Comparison of ENCODE assay signal across 8 mouse cellular contexts in genomic region chr11:105312972-105313632, GRCm38 (mm10). TPM values are rescaled to one million over a fixed set of nuclear protein-coding genes. Genes with fewer than 3 reads are reported as not detected.
A peak's percentile ranks its signal among the peaks of the same experiment; 100 is the strongest.
DNase-seq lines count a peak whose midpoint lies in the region; ATAC-seq and TF ChIP-seq lines count a peak whose summit lies in the region.

No protein-coding gene starts in this region.

- peak; percentile 18 for ATAC-seq in frontal cortex, adult (ENCODE audit: low TSS enrichment)
- peak; percentile 18; the same call in 1 of the 2 replicates for ATAC-seq in forebrain, postnatal 0 days
- ATAC-seq in limb, embryonic 13.5 days (ENCODE audit: low FRiP score, low read depth), result peak; percentile 60
- no peak for ATAC-seq in neural tube, embryonic 15.5 days (ENCODE audit: low FRiP score)

- no peak overlapping the region for H3K9ac ChIP-seq in forebrain, postnatal 0 days
- peak overlapping the region; percentile 46; the same call in 1 of the 2 replicates for H3K9ac ChIP-seq in limb, embryonic 13.5 days
- no peak overlapping the region for H3K9ac ChIP-seq in neural tube, embryonic 15.5 days (replicated peaks)

- peak overlapping the region; percentile 66; the same call in 1 of the 2 replicates for H3K27ac ChIP-seq in forebrain, postnatal 0 days (ENCODE audit: low read depth, low read length)
- H3K27ac ChIP-seq in hindbrain, embryonic 10.5 days, result peak overlapping the region; percentile 80
- peak overlapping the region; percentile 82 for H3K27ac ChIP-seq in limb, embryonic 13.5 days
- peak overlapping the region; percentile 54; the same call in 1 of the 2 replicates for H3K27ac ChIP-seq in neural tube, embryonic 15.5 days (replicated peaks)

- no peak for DNase-seq in frontal cortex, postnatal 25 days (ENCODE audit: low spot score in 2 of 2)
- no peak for DNase-seq in forebrain, postnatal 0 days
- peak; percentile 71 for DNase-seq in hindbrain, embryonic 10.5 days (ENCODE audit: low spot score)
- no peak for DNase-seq in right cerebral cortex, postnatal 36 days (ENCODE audit: low spot score in 2 of 2)
- DNase-seq in right cerebral cortex, postnatal 14 days, result no peak

- peaks cover 5% of the 10 kb centered on the region for H3K4me1 ChIP-seq in forebrain, postnatal 0 days (ENCODE audit: insufficient read depth)
- H3K4me1 ChIP-seq in hindbrain, embryonic 10.5 days (replicated peaks), result peaks cover 60% of the 10 kb centered on the region
- peaks cover 62% of the 10 kb centered on the region for H3K4me1 ChIP-seq in limb, embryonic 13.5 days
- peaks cover 31% of the 10 kb centered on the region for H3K4me1 ChIP-seq in neural tube, embryonic 15.5 days

- H3K4me2 ChIP-seq in forebrain, postnatal 0 days (ENCODE audit: low read depth), result no peak overlapping the region
- peak overlapping the region; percentile 16 for H3K4me2 ChIP-seq in limb, embryonic 13.5 days (replicated peaks)
- H3K4me2 ChIP-seq in neural tube, embryonic 15.5 days, result no peak overlapping the region

- H3K27me3 ChIP-seq in forebrain, postnatal 0 days (ENCODE audit: insufficient read depth, low read length), result no peaks in the 10 kb centered on the region
- H3K27me3 ChIP-seq in hindbrain, embryonic 10.5 days (ENCODE audit: insufficient read depth, poor library complexity, severe bottlenecking), result no peaks in the 10 kb centered on the region
- H3K27me3 ChIP-seq in limb, embryonic 13.5 days, result no peaks in the 10 kb centered on the region
- H3K27me3 ChIP-seq in neural tube, embryonic 15.5 days (replicated peaks), result no peaks in the 10 kb centered on the region

- no peaks in the 10 kb centered on the region for H3K9me3 ChIP-seq in forebrain, postnatal 0 days (ENCODE audit: low read length)
- H3K9me3 ChIP-seq in hindbrain, embryonic 10.5 days, result no peaks in the 10 kb centered on the region
- no peaks in the 10 kb centered on the region for H3K9me3 ChIP-seq in limb, embryonic 13.5 days
- H3K9me3 ChIP-seq in neural tube, embryonic 15.5 days (replicated peaks), result no peaks in the 10 kb centered on the region

- no peaks in the 10 kb centered on the region for H3K36me3 ChIP-seq in forebrain, postnatal 0 days (ENCODE audit: insufficient read depth)
- no peaks in the 10 kb centered on the region for H3K36me3 ChIP-seq in hindbrain, embryonic 10.5 days
- H3K36me3 ChIP-seq in limb, embryonic 13.5 days, result peaks cover 27% of the 10 kb centered on the region
- no peaks in the 10 kb centered on the region for H3K36me3 ChIP-seq in neural tube, embryonic 15.5 days

- no peak overlapping the region for H3K4me3 ChIP-seq in forebrain, postnatal 0 days (ENCODE audit: low read depth, low read length)
- H3K4me3 ChIP-seq in hindbrain, embryonic 10.5 days, result peak overlapping the region; percentile 0; the same call in 1 of the 2 replicates
- no peak overlapping the region for H3K4me3 ChIP-seq in limb, embryonic 13.5 days
- H3K4me3 ChIP-seq in neural tube, embryonic 15.5 days (replicated peaks), result no peak overlapping the region

- 49% methylated on average over 10 of the region's 10 CpGs for WGBS in forebrain, postnatal 0 days
- WGBS in hindbrain, embryonic 10.5 days, result 33% methylated on average over 10 of the region's 10 CpGs
- 15% methylated on average over 10 of the region's 10 CpGs for WGBS in limb, embryonic 13.5 days
- WGBS in neural tube, embryonic 15.5 days, result 56% methylated on average over 10 of the region's 10 CpGs

- no peak for TF ChIP-seq CTCF in forebrain, postnatal 0 days (IDR thresholded peaks at IDR 0.05; ENCODE audit: low read depth)

RNA-seq across cellular contexts. Expression of gene Mrc2, which starts 20.7 kb away (rescaled TPM):
- 8.2 and 13.2 TPM in 2 replicates for total RNA-seq in forebrain, postnatal 0 days (2014; rRNA removed)
- polyA plus RNA-seq in forebrain, postnatal 0 days (2015; fragmentation: Nextera tagmentation; extraction: Ambion mirVana), result 2.3 and 2.4 TPM in 2 replicates
- polyA plus RNA-seq in hindbrain, embryonic 10.5 days (2016; fragmentation: Nextera tagmentation; extraction: Ambion mirVana), result 19.7 and 19.8 TPM in 2 replicates
- polyA plus RNA-seq in limb, embryonic 13.5 days (2015; fragmentation: Nextera tagmentation; extraction: Ambion mirVana), result 28.6 and 32.8 TPM in 2 replicates
- polyA plus RNA-seq in neural tube, embryonic 15.5 days (2015; fragmentation: Nextera tagmentation; extraction: Ambion mirVana), result 5.1 and 6.6 TPM in 2 replicates
